Mouse (Mus musculus): Measurements from ENCODE around the gene Galnt10. TPM values are rescaled to one million over a fixed set of nuclear protein-coding genes. Genes with fewer than 3 reads are reported as not detected.
A peak's percentile ranks its signal among the peaks of the same experiment; 100 is the strongest.

Gene Galnt10
- polyA plus RNA-seq, 1 experiment from 2014 or later, result 8.8 TPM

DNA sequence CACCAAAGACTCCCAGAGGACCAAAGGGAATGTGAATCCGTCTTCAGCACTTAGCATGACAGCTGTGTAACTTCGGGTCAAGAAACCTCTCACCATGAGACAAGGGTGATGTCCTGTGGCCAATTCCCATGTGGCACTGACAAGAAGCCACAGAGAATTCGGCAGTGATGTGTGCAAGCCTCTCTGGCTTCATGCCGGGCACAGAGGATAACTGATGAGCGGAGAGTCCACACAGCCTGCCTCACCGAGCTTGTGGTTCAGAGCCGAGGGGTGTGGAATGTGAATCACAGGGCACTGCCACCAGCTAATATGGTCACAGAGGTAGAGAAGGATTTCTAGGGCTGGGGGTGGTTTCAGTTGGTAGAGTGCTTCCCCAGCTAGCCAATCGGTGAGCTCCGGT lies 113.4 kb downstream of the Galnt10 start:
- Histone ChIP-seq H3K4me2 (replicated peaks) (no peak overlapping the region), H3K36me3 (replicated peaks; ENCODE audit: control insufficient read depth, insufficient read depth) (no peaks in the 10 kb centered on the region), H3K27me3 (ENCODE audit: control insufficient read depth, insufficient read depth, low read length) (no peaks in the 10 kb centered on the region), H3K4me1 (replicated peaks; ENCODE audit: control insufficient read depth, insufficient read depth, low read length) (peaks cover 12% of the 10 kb centered on the region; the same call in 1 of the 2 replicates), H3K9me3 (ENCODE audit: control insufficient read depth, low read length) (no peaks in the 10 kb centered on the region), H3K27ac (no peak overlapping the region), H3K9ac (no peak overlapping the region), H3K4me3 (replicated peaks; ENCODE audit: low read length) (no peak overlapping the region)
- 70% methylated on average over 9 of the region's 9 CpGs for WGBS
- ATAC-seq (ENCODE audit: low FRiP score) (no peak), DNase-seq (ENCODE audit: low spot score) (no peak)

DNA sequence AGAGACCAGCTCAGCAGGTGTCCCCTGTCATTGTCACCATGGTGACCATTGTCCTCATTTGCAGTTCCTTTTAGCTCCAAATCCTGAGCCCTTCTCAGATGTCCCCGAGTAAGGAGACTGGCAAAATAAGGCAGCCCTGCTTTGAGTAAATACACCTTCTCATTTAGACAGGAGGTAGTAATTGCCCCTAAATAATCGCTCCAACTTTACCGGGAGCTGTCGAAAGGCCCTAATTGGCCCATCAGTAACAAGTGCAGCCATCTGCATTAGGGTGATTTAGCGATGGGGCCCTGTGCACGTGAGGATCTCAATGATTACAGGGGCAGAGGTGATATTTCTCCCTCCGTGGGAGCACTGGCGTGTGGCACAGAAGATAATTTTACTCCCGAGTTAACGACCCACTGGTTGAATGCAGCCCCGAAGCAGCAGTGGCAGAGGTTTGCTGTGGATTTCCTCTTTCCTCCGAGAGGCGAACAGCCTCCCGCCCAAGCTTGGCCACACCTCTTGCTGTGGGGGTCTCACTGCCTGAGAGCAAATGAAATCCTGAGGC lies 115.3 kb downstream of the Galnt10 start:
- Histone ChIP-seq H3K9me3 (ENCODE audit: control insufficient read depth, low read length) (no peaks in the 10 kb centered on the region), H3K27me3 (ENCODE audit: control insufficient read depth, insufficient read depth, low read length) (no peaks in the 10 kb centered on the region), H3K9ac (no peak overlapping the region), H3K4me1 (replicated peaks; ENCODE audit: control insufficient read depth, insufficient read depth, low read length) (peaks cover 7% of the 10 kb centered on the region; the same call in 1 of the 2 replicates), H3K4me2 (replicated peaks) (0 out of 2 replicates have a peak overlapping the region, but pooled peaks have one; percentile 11), H3K4me3 (replicated peaks; ENCODE audit: low read length) (no peak overlapping the region), H3K27ac (no peak overlapping the region), H3K36me3 (replicated peaks; ENCODE audit: control insufficient read depth, insufficient read depth) (no peaks in the 10 kb centered on the region)
- DNase-seq (ENCODE audit: low spot score) (no peak), ATAC-seq (ENCODE audit: low FRiP score) (peak; percentile 31; the same call in 1 of the 2 replicates)
- 15% methylated on average over 14 of the region's 14 CpGs for WGBS

DNA sequence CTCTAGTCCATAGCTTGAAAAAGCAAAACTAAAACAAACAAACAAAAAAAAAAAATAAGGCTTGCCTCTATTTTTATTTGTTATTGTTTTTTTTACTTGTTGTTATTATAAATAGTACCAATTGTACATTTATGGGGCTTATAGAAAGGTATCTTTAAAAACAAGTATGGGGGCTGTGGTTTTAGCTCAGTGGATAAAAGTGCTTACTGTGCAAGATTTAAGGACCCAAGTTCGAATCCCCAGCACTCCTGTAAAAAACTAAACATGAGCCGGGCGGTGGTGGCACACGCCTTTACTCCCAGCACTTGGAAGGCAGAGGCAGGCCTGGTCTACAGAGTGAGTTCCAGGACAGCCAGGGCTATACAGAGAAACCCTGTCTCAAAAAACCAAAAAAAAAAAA lies 116.1 kb downstream of the Galnt10 start:
- H3K9ac ChIP-seq, result no peak overlapping the region
- H3K27ac ChIP-seq, result no peak overlapping the region
- WGBS, result 97% methylated on average over 4 of the region's 4 CpGs
- ATAC-seq (ENCODE audit: low FRiP score), result no peak
- H3K9me3 ChIP-seq (ENCODE audit: control insufficient read depth, low read length), result no peaks in the 10 kb centered on the region
- H3K4me1 ChIP-seq (replicated peaks; ENCODE audit: control insufficient read depth, insufficient read depth, low read length), result peaks cover 8% of the 10 kb centered on the region; the same call in 1 of the 2 replicates
- no peaks in the 10 kb centered on the region for H3K27me3 ChIP-seq (ENCODE audit: control insufficient read depth, insufficient read depth, low read length)
- H3K4me3 ChIP-seq (replicated peaks; ENCODE audit: low read length), result no peak overlapping the region
- H3K36me3 ChIP-seq (replicated peaks; ENCODE audit: control insufficient read depth, insufficient read depth), result no peaks in the 10 kb centered on the region
- no peak overlapping the region for H3K4me2 ChIP-seq (replicated peaks)
- no peak for DNase-seq (ENCODE audit: low spot score)

DNA sequence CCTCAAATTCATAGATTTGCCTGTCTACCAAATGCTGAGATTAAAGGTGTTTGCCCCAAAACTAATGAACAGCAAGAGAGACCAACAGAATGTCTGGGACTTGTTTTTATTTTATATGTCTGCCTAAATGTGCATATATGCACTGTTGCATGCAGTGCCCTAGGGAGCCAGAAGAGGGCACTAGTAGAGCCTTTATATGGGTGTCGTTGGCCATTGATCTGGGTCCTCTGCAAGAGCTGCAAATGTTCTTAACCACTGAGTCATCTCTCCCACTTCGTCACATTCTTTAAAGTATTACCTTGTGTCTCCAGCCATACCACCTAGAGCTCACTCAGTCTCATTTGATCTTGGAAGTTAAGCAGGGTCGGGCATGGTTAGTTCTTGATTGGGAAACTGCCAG lies 118.9 kb downstream of the Galnt10 start:
- Histone ChIP-seq H3K4me2 (replicated peaks) (no peak overlapping the region), H3K36me3 (replicated peaks; ENCODE audit: control insufficient read depth, insufficient read depth) (no peaks in the 10 kb centered on the region), H3K4me3 (replicated peaks; ENCODE audit: low read length) (no peak overlapping the region), H3K27me3 (ENCODE audit: control insufficient read depth, insufficient read depth, low read length) (no peaks in the 10 kb centered on the region), H3K9me3 (ENCODE audit: control insufficient read depth, low read length) (no peaks in the 10 kb centered on the region), H3K9ac (no peak overlapping the region), H3K4me1 (replicated peaks; ENCODE audit: control insufficient read depth, insufficient read depth, low read length) (peaks cover 14% of the 10 kb centered on the region; the same call in 1 of the 2 replicates), H3K27ac (no peak overlapping the region)
- no peak for DNase-seq (ENCODE audit: low spot score)
- ATAC-seq (ENCODE audit: low FRiP score), result no peak
- WGBS, result 91% methylated on average over 3 of the region's 3 CpGs

DNA sequence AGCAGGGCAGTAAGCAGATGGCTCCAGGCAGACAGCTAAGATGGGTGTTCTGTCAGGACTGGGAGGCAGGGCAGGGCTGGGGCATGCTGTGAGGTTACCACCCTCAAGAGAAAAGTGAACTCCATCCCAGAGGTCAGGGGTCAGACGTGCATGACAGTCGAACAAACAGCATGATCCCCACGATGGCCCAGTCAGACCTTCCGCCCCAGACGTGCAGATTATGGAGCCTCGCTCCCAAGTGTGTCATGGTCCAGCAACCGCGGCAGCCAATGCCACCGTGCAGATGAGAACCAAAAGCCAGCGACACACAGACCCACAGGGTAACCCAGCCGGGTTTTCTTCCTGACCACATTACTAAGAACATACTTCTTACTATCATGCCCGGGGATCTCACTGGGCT lies 121.4 kb downstream of the Galnt10 start:
- Histone ChIP-seq H3K9ac (no peak overlapping the region), H3K27ac (no peak overlapping the region), H3K36me3 (replicated peaks; ENCODE audit: control insufficient read depth, insufficient read depth) (0 out of 2 replicates have a peak, but pooled peaks cover 9% of the 10 kb centered on the region), H3K4me2 (replicated peaks) (no peak overlapping the region), H3K27me3 (ENCODE audit: control insufficient read depth, insufficient read depth, low read length) (no peaks in the 10 kb centered on the region), H3K4me3 (replicated peaks; ENCODE audit: low read length) (no peak overlapping the region), H3K9me3 (ENCODE audit: control insufficient read depth, low read length) (no peaks in the 10 kb centered on the region), H3K4me1 (replicated peaks; ENCODE audit: control insufficient read depth, insufficient read depth, low read length) (0 out of 2 replicates have a peak, but pooled peaks cover 6% of the 10 kb centered on the region)
- ATAC-seq (ENCODE audit: low FRiP score), result no peak
- no peak for DNase-seq (ENCODE audit: low spot score)
- 16% methylated on average over 12 of the region's 12 CpGs for WGBS

DNA sequence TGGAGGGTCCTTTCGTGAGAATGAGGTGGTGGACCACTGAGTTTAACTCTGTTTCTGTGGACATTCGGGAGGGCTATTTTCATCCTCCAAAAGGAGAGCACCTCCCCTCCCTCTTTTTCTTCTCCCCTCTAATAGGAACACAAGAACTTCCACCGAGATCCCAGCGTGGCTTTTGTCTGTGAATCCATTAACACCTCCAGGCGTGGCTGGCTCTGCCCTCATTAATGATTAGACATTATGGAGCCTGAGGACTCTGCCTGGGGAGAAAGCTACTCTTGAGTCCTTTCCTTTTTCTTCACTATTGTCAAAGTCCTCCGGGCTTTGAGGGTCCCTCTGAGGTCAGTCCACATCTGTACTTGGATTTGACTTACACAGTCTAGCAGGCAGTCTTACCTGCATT lies 121.9 kb downstream of the Galnt10 start:
- H3K27ac ChIP-seq, result no peak overlapping the region
- no peak overlapping the region for H3K4me3 ChIP-seq (replicated peaks; ENCODE audit: low read length)
- 0 out of 2 replicates have a peak, but pooled peaks cover 6% of the 10 kb centered on the region for H3K4me1 ChIP-seq (replicated peaks; ENCODE audit: control insufficient read depth, insufficient read depth, low read length)
- WGBS, result 22% methylated on average over 6 of the region's 6 CpGs
- H3K27me3 ChIP-seq (ENCODE audit: control insufficient read depth, insufficient read depth, low read length), result no peaks in the 10 kb centered on the region
- ATAC-seq (ENCODE audit: low FRiP score), result no peak
- H3K4me2 ChIP-seq (replicated peaks), result no peak overlapping the region
- H3K9ac ChIP-seq, result no peak overlapping the region
- 0 out of 2 replicates have a peak, but pooled peaks cover 9% of the 10 kb centered on the region for H3K36me3 ChIP-seq (replicated peaks; ENCODE audit: control insufficient read depth, insufficient read depth)
- no peaks in the 10 kb centered on the region for H3K9me3 ChIP-seq (ENCODE audit: control insufficient read depth, low read length)
- no peak for DNase-seq (ENCODE audit: low spot score)

DNA sequence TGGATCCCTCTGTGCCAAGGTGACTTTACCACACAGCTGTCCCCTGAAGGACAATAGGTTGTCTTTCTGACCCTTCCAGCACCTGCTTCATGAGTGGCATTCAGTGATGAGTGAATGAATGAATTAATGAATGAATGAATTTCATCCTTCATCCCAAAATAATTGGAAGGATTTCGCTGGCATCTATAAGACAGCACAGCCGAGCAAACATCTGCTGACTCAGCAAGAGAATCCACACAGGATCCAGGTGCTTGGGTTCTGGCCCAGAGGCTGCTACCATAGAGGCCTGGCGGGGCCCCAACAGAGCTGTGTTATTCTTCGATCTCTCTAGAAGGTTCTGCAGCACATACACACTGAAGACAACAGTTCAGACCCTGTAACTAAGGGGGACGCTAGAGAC lies 125.5 kb downstream of the Galnt10 start:
- DNase-seq (ENCODE audit: low spot score) (no peak), ATAC-seq (ENCODE audit: low FRiP score) (no peak)
- Histone ChIP-seq H3K27ac (no peak overlapping the region), H3K9ac (no peak overlapping the region), H3K4me2 (replicated peaks) (no peak overlapping the region), H3K4me1 (replicated peaks; ENCODE audit: control insufficient read depth, insufficient read depth, low read length) (peaks cover 22% of the 10 kb centered on the region), H3K36me3 (replicated peaks; ENCODE audit: control insufficient read depth, insufficient read depth) (0 out of 2 replicates have a peak, but pooled peaks cover 9% of the 10 kb centered on the region), H3K27me3 (ENCODE audit: control insufficient read depth, insufficient read depth, low read length) (no peaks in the 10 kb centered on the region), H3K9me3 (ENCODE audit: control insufficient read depth, low read length) (no peaks in the 10 kb centered on the region), H3K4me3 (replicated peaks; ENCODE audit: low read length) (no peak overlapping the region)
- WGBS, result 88% methylated on average over 5 of the region's 5 CpGs

DNA sequence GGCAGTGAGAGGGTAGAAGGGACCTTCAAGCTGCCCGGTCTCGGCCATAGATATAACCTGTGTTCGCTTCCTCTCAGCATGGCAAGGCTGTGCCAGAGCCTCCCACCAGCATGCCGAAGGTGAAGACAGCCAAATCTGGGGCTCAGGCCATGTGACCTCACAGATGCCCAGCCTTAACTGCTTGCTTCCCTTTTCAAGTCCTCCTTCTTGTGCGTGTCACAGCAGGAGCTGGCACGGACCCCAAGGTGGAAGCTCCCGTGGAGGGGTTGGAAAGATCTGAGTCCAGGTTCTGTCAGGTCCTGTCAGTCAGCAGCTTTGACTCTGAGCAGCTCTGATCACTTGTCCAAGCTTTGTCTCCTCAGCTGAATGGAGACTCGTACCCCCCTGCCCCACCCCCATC lies 126.4 kb downstream of the Galnt10 start:
- no peak overlapping the region for H3K4me2 ChIP-seq (replicated peaks)
- no peaks in the 10 kb centered on the region for H3K27me3 ChIP-seq (ENCODE audit: control insufficient read depth, insufficient read depth, low read length)
- WGBS, result 89% methylated on average over 8 of the region's 8 CpGs
- H3K9ac ChIP-seq, result no peak overlapping the region
- peaks cover 24% of the 10 kb centered on the region for H3K4me1 ChIP-seq (replicated peaks; ENCODE audit: control insufficient read depth, insufficient read depth, low read length)
- 0 out of 2 replicates have a peak, but pooled peaks cover 9% of the 10 kb centered on the region for H3K36me3 ChIP-seq (replicated peaks; ENCODE audit: control insufficient read depth, insufficient read depth)
- H3K9me3 ChIP-seq (ENCODE audit: control insufficient read depth, low read length), result no peaks in the 10 kb centered on the region
- H3K4me3 ChIP-seq (replicated peaks; ENCODE audit: low read length), result no peak overlapping the region
- DNase-seq (ENCODE audit: low spot score) (no peak), ATAC-seq (ENCODE audit: low FRiP score) (no peak)
- H3K27ac ChIP-seq, result no peak overlapping the region

DNA sequence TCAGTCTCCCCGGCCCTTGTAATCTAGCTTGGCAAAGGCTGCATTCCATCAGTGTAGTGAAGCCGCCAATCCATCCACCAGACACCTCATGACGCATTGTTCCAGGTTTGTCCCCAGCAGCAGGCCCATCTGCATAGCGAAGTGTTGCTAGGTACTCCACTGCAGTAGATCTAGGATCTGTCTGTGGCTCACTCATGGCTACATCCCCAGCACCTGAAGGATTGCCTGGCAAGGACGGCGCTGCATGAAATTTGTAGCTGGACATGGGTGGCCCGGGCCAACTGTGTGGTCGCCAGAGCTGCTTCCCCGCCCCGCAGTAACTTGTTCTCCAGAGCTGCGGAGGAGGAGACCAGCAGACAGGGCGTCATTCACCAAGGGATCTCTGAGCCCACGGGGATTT lies 128.2 kb downstream of the Galnt10 start:
- DNase-seq (ENCODE audit: low spot score) (no peak), ATAC-seq (ENCODE audit: low FRiP score) (no peak)
- Histone ChIP-seq H3K9ac (no peak overlapping the region), H3K9me3 (ENCODE audit: control insufficient read depth, low read length) (no peaks in the 10 kb centered on the region), H3K4me2 (replicated peaks) (peak overlapping the region; percentile 8; the same call in 1 of the 2 replicates), H3K4me1 (replicated peaks; ENCODE audit: control insufficient read depth, insufficient read depth, low read length) (peaks cover 21% of the 10 kb centered on the region), H3K27me3 (ENCODE audit: control insufficient read depth, insufficient read depth, low read length) (no peaks in the 10 kb centered on the region), H3K4me3 (replicated peaks; ENCODE audit: low read length) (no peak overlapping the region), H3K27ac (peak overlapping the region; percentile 69), H3K36me3 (replicated peaks; ENCODE audit: control insufficient read depth, insufficient read depth) (0 out of 2 replicates have a peak, but pooled peaks cover 9% of the 10 kb centered on the region)
- WGBS, result 11% methylated on average over 13 of the region's 13 CpGs

Data from hindbrain, embryonic 14.5 days (tissue).